Mouse (Mus musculus) adrenal gland (tissue): ENCODE data around the gene Ppp6r3.

Experiments used
- intact Hi-C: fragments of 180-260 bp; cut with DNase I; formaldehyde crosslinking; loops from one replicate; pipeline ENCODE4 v1.15.1; 2025

Gene Ppp6r3

DNA sequence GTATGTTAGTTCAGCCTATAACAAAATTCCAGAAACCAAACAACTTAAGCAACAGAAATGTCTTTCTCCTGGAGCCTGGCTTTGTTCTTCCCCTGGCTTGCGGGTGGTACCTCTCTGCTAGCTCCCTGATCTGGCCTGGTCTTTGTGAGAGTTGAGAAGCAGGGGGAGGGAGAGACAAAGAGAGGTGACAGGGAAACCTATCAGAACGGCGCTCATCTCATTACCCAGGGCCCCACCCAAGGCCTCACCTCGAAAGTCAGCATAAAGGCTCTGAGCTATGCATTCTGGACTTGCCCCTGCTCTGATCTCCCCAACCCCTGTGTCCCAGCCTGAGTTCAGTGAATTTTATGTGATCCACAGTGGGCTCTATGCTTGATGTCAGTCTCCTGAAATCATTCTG is 140.9 kb downstream of the Ppp6r3 start:
- intact Hi-C loops: loop anchor here (5.0 kb wide), 1 partner anchor 32 kb away; no protein-coding TSS in a partner anchor

DNA sequence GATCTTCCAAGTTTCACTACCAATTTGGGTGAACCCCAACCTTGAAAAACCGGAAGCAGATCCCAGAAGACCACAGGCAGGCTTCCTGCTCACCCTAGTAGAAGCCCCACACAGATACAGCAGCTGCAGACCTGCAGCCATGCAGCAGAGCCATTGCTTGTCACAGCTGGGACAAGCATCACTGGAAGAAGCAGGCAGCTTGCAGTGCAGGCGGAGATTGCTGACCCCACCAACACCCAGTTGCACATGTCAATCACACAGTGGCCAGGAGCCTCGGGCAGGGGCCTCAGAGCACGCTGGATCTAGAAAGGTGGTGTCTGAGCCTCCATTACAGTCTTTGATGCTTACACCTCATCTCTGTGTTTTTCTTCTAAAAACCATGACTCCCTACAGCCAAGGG is 141.4 kb downstream of the Ppp6r3 start:
- intact Hi-C loops: no loop called here

DNA sequence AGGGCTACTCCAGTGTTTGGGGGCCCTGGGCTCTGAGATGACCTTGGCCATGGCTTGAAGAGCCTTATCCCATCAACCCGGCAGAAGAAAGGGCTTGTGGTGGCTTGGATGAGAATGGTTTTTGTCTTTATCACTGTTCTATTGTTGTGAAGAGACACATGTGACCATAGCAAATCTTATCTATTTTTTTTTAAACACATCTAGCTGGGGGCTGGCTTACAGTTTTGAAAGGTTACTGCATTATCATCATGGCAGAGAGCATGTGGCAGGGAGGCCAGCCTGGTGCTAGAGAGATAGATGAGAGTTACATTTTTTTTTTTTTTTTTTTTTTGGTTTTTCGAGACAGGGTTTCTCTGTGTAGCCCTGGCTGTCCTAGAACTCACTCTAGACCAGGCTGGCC is 143.6 kb downstream of the Ppp6r3 start:
- intact Hi-C loops: no loop called here

DNA sequence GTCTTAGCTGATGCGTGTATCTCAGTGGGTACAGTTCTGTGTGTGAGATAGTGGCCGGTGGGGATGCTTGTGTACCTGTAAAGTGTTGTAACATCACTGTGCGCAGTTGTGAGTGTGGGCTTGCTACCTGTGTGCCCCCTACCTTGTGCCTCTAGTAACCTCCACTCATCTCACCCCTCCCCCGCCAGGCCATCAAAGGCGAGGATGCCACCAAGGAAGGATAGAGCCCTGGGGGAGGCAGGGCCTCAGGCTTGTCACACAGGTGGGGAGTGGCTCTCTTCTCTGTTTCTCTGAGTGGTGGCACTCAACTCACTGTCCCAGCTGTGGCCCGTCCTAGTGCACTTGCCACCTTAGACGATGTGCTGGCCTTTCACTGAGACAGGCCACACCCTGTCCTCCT is 144.5 kb downstream of the Ppp6r3 start:
- intact Hi-C loops: no loop called here

DNA sequence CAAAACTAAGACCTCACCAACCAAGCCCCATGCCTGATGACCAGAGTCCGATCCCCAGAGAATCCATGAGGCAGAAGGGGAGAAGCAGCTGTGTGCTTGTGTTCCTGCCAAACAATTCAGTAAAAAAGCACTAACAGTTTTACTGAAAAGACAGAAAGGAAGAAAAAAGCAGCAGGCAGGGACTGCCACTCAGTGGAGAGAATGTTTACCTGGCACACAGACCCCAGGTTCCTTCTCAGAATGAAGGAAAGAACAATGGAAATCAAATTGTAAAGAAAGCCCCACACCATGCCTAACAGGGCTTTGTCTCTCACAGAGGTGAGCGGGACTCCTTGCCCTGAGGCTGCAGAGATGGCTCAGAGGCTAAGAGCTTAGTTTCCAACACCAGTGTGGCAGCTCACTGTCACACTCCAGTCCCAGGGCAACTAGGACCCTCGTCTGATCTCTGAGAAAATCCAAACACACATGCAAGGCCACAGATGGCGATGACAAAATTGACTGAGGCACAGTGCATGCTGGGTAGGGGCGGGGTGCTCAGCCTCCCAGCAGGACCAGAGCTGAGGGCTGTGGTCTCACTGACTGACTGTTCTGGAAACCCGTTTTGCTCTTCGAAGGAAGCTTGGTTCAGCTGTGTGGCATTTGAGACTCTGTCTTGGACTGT is 146.3 kb downstream of the Ppp6r3 start:
- intact Hi-C loops: no loop called here

DNA sequence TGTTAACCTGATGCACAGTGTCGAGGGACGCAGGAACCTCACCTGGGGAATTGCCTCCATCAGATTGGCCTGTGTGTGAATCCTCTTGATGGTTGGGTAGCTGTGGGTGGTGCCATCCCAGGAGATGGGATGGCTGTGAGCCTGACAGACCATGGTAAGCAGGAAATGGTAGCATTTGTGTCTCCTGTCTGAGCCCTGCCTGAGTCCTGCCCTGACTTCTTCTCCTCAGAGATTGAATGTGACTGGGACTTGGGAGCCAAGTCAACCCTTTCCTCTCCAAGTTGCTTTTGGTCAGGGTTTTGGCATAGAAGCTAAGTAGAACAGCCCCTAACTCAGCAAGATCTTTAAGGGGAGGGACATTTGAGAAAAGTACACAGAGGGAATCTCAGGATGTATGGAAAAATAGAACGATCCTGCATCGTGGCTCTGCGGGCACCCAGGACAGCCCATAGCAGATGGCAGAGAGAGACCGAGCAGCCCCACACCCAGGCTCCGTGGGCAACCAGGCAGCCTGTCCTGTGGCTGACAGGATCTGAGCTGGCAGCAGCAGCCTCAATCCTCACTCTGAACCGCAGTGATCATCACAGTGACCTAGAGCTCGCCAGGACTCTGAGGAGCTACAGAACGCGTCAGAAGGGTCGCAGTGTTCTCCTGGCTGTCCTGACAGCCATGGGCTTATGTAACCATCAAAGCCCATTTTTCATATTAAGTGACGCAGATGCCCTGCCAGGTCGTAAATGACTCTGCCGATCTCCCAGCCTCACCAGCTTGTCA is 147.3 kb downstream of the Ppp6r3 start:
- intact Hi-C loops: no loop called here

DNA sequence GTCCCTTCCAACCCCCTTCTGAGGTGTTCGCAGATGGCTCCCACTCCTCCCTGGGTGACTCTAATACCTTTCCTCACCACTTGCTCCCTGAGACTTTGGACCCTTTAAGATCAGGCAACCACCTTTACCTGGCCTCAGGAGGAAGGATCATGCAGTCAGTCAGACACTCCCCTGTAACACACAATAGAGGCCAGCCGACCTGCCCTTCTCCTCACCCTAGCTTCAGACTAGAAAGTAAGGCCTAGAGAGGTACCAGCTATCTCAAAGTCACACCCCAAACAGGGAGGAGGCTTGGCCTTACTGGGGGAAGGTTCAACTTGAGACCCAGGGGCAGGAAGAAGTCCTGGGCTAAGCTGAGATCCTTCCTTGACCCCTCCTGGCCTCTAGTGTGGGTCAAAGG is 151.3 kb downstream of the Ppp6r3 start:
- intact Hi-C loops: no loop called here

DNA sequence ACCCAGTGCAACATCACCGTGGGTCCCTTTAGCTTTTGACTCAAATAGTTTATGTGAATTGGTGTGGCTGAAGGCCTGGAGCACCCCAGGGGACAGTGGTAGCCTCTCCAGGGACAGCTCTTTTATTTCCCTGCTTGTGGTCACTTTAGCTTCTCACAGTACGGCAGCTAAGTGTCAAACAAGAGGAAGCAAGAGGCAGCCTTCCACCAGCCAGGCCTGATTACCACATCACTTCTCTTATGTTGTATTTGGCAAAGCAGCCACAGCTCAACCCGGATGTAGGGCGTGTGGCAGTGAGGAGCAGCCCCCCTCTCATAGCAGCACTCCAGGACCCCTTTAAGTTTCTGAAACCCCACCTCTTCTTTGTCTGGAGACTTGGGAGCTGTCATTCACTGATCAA is 152.6 kb downstream of the Ppp6r3 start:
- intact Hi-C loops: no loop called here

DNA sequence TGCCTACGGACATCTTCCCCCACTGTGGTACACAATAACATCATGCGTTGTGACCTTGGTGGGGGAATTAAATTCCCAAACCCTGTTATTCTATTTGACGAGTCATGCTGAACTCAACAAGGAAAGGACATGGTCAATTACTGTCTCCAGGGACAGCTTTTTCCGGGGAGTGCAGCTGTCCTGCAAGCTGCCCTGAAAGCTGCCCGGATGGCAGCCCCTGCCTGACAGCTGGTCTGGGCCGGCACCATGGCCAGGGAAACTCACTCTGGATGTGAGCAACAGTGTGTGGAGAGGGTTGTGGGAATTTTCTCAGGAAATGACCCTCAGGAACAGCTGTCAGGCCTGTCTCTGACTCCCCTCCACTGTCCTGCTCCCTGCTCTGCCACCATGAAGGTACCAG is 153.1 kb downstream of the Ppp6r3 start:
- intact Hi-C loops: no loop called here

DNA sequence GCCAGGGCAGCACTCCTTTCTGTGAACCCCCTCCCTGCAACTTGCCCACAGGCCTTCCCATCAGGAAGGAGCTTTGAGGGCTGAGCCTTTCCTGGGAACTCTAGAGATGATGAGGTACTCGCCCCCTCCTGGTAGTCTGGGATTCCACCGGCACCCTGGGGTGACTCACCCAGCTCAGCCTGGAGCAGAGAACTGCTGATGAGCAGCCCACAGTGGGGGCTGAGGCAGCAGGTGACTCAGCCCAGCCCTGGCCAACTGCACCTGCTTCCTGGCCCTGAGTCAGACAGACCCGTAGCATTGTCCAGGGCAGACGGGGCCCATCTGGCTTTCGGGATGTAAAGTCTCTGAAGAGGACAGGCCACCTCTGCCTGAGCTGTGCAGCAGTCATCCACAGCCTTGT is 156.3 kb downstream of the Ppp6r3 start:
- intact Hi-C loops: no loop called here

DNA sequence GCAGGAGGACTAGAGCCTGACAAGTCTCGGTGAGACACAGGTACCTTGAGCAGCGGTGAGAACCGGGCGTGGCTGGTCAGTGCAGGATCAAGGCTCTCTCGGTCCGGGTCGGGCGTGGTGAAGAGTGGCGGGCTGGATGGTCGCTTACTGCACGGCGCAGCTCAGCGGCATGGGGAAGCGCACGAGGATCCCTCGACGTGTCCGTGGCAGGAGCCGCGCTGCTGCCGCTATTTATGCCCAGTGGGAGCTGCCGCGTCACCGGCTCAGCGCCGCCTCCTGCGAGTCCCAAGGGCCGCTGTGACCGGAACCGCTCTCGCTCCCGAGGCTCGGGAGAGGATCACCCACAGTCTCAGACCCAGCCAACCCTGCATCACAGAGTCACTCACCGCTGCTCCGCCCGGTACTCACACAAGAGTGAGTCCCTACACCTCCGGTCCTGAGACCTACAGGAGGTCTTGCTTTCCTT is 161.2 kb downstream of the Ppp6r3 start, which contains the start of gene Gal:
Gene Gal (minus strand): TSS at position 277 of the 466 bp plus-strand sequence.
- intact Hi-C loops: no loop called here

DNA sequence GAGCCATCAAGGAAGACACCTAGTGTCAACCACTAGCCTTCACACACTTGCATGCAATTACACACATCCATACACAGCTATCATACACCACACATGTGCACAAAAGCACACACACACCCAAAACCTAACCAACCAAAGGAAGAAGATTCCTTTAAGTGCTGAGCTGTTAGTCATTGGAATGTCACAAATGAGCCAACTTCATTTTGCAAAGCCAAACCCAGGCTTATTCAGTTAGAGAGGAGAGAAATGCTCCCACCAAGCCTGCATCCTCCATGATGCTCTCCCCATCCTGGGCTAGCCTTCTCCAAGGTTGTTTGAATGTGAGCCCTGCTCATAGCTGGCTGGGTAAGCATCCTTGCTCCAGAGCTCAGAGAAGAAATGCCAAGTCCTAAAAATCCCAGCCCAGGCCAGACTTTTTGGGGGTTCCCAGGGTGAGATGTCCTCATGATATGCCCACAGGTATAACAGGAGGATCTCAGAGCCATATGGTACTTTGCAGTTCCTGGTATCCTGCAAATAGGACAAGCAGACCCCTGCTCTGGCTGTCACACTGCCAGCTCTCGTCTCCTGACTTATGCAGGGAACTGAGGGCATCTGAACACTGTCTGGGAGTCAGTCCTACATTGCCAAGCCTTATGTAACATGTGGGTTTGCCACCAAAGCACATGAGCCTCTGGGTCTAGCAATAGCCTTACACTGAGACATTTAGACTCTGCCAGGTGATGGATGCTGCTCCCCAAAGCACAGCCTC is 169.8 kb downstream of the Ppp6r3 start:
- intact Hi-C loops: no loop called here
